Mouse (Mus musculus) liver, embryonic 12.5 days (tissue): ENCODE data around the gene Espn. TPM values are rescaled to one million over a fixed set of nuclear protein-coding genes. Genes with fewer than 3 reads are reported as not detected.

ENCODE experiments used
- ATAC-seq: fragments of 200-750 bp; cut with Nextera tagmentation; 2 replicates; pipeline ENCODE4 v1.8.0; 2017; ENCODE audit warnings: moderate number of reproducible peaks, mild to moderate bottlenecking, moderate library complexity
- H3K27ac ChIP-seq: fragments of 300-500 bp; sonication (generic); 2 replicates; pipeline ENCODE4 v1.5.1; 2016; ENCODE audit warnings: mild to moderate bottlenecking
- H3K27me3 ChIP-seq: fragments of 300-500 bp; sonication (generic); replicated peaks from 2 replicates; pipeline ENCODE4 v1.6.1; 2016; ENCODE audit warnings: mild to moderate bottlenecking, moderate library complexity
- H3K36me3 ChIP-seq: fragments of 300-500 bp; sonication (generic); 2 replicates; pipeline ENCODE4 v1.6.1; 2016; ENCODE audit warnings: mild to moderate bottlenecking, moderate library complexity
- H3K4me1 ChIP-seq: fragments of 300-500 bp; sonication (generic); 2 replicates; pipeline ENCODE4 v1.6.1; 2016
- H3K4me2 ChIP-seq: fragments of 300-500 bp; sonication (generic); 2 replicates; pipeline ENCODE4 v1.6.1; 2016; ENCODE audit warnings: mild to moderate bottlenecking, moderate library complexity
- H3K4me3 ChIP-seq: fragments of 300-500 bp; sonication (generic); 2 replicates; pipeline ENCODE4 v1.5.1; 2016; ENCODE audit warnings: mild to moderate bottlenecking, moderate library complexity
- H3K9ac ChIP-seq: fragments of 300-500 bp; sonication (generic); 2 replicates; pipeline ENCODE4 v1.6.1; 2016; ENCODE audit warnings: mild to moderate bottlenecking, moderate library complexity
- H3K9me3 ChIP-seq: fragments of 300-500 bp; sonication (generic); replicated peaks from 2 replicates; pipeline ENCODE4 v1.6.1; 2016; ENCODE audit warnings: mild to moderate bottlenecking, moderate library complexity
- WGBS: fragments of 180-500 bp; shearing (Covaris S2); methylation state at CpG from one replicate; pipeline ENCODE4 v1.1.7; 2016; ENCODE audit not compliant: insufficient replicate concordance; 5-methylcytosine and 5-hydroxymethylcytosine counted together
- polyA plus RNA-seq: library from polyadenylated mRNA; unstranded; fragments of >200 nt; fragmentation: Nextera tagmentation; extraction: Ambion mirVana; gene quantifications from 2 replicates; pipeline ENCODE4 v1.2.1, GENCODE M21; 2016

The Espn gene
- polyA plus RNA-seq, 1 experiment from 2014 or later: 2.6 TPM

- no peaks in the 10 kb centered on the region for H3K36me3 ChIP-seq
- no peak; the same call in 1 of the 2 replicates for ATAC-seq
- peaks cover 84% of the 10 kb centered on the region for H3K27me3 ChIP-seq
- peaks cover 25% of the 10 kb centered on the region for H3K4me1 ChIP-seq
- no peak overlapping the region for H3K9ac ChIP-seq
- H3K27ac ChIP-seq: no peak overlapping the region
- 3% methylated on average over 19 of the region's 19 CpGs for whole genome bisulfite sequencing
- H3K4me2 ChIP-seq: peak overlapping the region; percentile 72
- H3K9me3 ChIP-seq: no peaks in the 10 kb centered on the region
- peak overlapping the region; percentile 48 for H3K4me3 ChIP-seq
Measured at GRCm38 (mm10) chr4:152159285-152159678, 7.1 kb upstream of the Espn start.

- peak; percentile 34; the same call in 1 of the 2 replicates for ATAC-seq
- peak within 1 kb of the TSS; percentile 44 for H3K9ac ChIP-seq
- H3K27me3 ChIP-seq: peaks cover 83% of the 10 kb centered on the region
- H3K4me1 ChIP-seq: peaks cover 30% of the 10 kb centered on the region
- H3K9me3 ChIP-seq: no peaks in the 10 kb centered on the region
- H3K4me2 ChIP-seq: peak within 1 kb of the TSS; percentile 72
- peak within 1 kb of the TSS; percentile 48 for H3K4me3 ChIP-seq
- WGBS: 4% methylated on average over 35 of the region's 35 CpGs
- H3K27ac ChIP-seq: no peak within 1 kb of the TSS
- H3K36me3 ChIP-seq: no peaks in the 10 kb centered on the region
Measured at GRCm38 (mm10) chr4:152158585-152159284, 6.6 kb upstream of the Espn start, which contains the start of gene Hes2. Gene Hes2, plus strand, starts transcription at chr4:152158867.

- H3K4me3 ChIP-seq: peak overlapping the region; percentile 48
- H3K27ac ChIP-seq: no peak overlapping the region
- H3K4me1 ChIP-seq: peaks cover 38% of the 10 kb centered on the region
- 11% methylated on average over 21 of the region's 21 CpGs for WGBS
- H3K27me3 ChIP-seq: peaks cover 89% of the 10 kb centered on the region
- ATAC-seq: no peak
- no peaks in the 10 kb centered on the region for H3K9me3 ChIP-seq
- H3K9ac ChIP-seq: peak overlapping the region; percentile 44
- peak overlapping the region; percentile 72 for H3K4me2 ChIP-seq
- H3K36me3 ChIP-seq: no peaks in the 10 kb centered on the region
Measured at GRCm38 (mm10) chr4:152157779-152158584, 5.8 kb upstream of the Espn start.

GRCm38 (mm10) chr4:152155019-152155418 is 2.8 kb upstream of the Espn start:
- no peak overlapping the region for H3K9ac ChIP-seq
- peaks cover 65% of the 10 kb centered on the region for H3K4me1 ChIP-seq
- H3K9me3 ChIP-seq: no peaks in the 10 kb centered on the region
- no peak for ATAC-seq
- H3K36me3 ChIP-seq: no peaks in the 10 kb centered on the region
- no peak overlapping the region for H3K27ac ChIP-seq
- no peak overlapping the region for H3K4me2 ChIP-seq
- H3K27me3 ChIP-seq: peaks cover 89% of the 10 kb centered on the region
- WGBS: 57% methylated on average over 4 of the region's 4 CpGs
- H3K4me3 ChIP-seq: no peak overlapping the region

GRCm38 (mm10) chr4:152153771-152154177 is 1.6 kb upstream of the Espn start:
- peaks cover 89% of the 10 kb centered on the region for H3K27me3 ChIP-seq
- H3K9me3 ChIP-seq: no peaks in the 10 kb centered on the region
- peak overlapping the region; percentile 27; the same call in 1 of the 2 replicates for H3K4me3 ChIP-seq
- peak overlapping the region; percentile 55 for H3K4me2 ChIP-seq
- H3K9ac ChIP-seq: no peak overlapping the region
- H3K27ac ChIP-seq: no peak overlapping the region
- ATAC-seq: peak; percentile 27; the same call in 1 of the 2 replicates
- H3K36me3 ChIP-seq: no peaks in the 10 kb centered on the region
- H3K4me1 ChIP-seq: peaks cover 53% of the 10 kb centered on the region
- WGBS: 2% methylated on average over 23 of the region's 23 CpGs

- Histone ChIP-seq H3K4me3 (peak overlapping the region; percentile 56), H3K9ac (peak overlapping the region; percentile 44), H3K4me2 (peak overlapping the region; percentile 89), H3K9me3 (no peaks in the 10 kb centered on the region), H3K4me1 (peaks cover 42% of the 10 kb centered on the region), H3K27ac (no peak overlapping the region), H3K27me3 (peaks cover 91% of the 10 kb centered on the region), H3K36me3 (no peaks in the 10 kb centered on the region)
- peak; percentile 13; the same call in 1 of the 2 replicates for ATAC-seq
- WGBS: 15% methylated on average over 7 of the region's 7 CpGs
Measured at GRCm38 (mm10) chr4:152151451-152151965, 663 bp downstream of the Espn start.

- no peaks in the 10 kb centered on the region for H3K36me3 ChIP-seq
- peaks cover 94% of the 10 kb centered on the region for H3K27me3 ChIP-seq
- no peak overlapping the region for H3K9ac ChIP-seq
- no peaks in the 10 kb centered on the region for H3K9me3 ChIP-seq
- ATAC-seq: no peak
- peaks cover 45% of the 10 kb centered on the region for H3K4me1 ChIP-seq
- 36% methylated on average over 4 of the region's 4 CpGs for WGBS
- no peak overlapping the region for H3K4me2 ChIP-seq
- no peak overlapping the region for H3K27ac ChIP-seq
- no peak overlapping the region for H3K4me3 ChIP-seq
Measured at GRCm38 (mm10) chr4:152150546-152150945, 1.6 kb downstream of the Espn start.

GRCm38 (mm10) chr4:152146033-152146827 is 5.9 kb downstream of the Espn start:
- no peaks in the 10 kb centered on the region for H3K36me3 ChIP-seq
- no peak overlapping the region for H3K9ac ChIP-seq
- no peak overlapping the region for H3K4me3 ChIP-seq
- peaks cover 17% of the 10 kb centered on the region for H3K4me1 ChIP-seq
- no peak overlapping the region for H3K4me2 ChIP-seq
- H3K27ac ChIP-seq: no peak overlapping the region
- no peak for ATAC-seq
- peaks cover 80% of the 10 kb centered on the region for H3K27me3 ChIP-seq
- 59% methylated on average over 11 of the region's 11 CpGs for WGBS
- H3K9me3 ChIP-seq: no peaks in the 10 kb centered on the region

- Histone ChIP-seq H3K27ac (no peak overlapping the region), H3K9me3 (no peaks in the 10 kb centered on the region), H3K9ac (no peak overlapping the region), H3K27me3 (peaks cover 79% of the 10 kb centered on the region), H3K4me3 (no peak overlapping the region), H3K36me3 (no peaks in the 10 kb centered on the region), H3K4me1 (peaks cover 11% of the 10 kb centered on the region), H3K4me2 (no peak overlapping the region)
- no peak for ATAC-seq
- 44% methylated on average over 10 of the region's 10 CpGs for WGBS
Measured at GRCm38 (mm10) chr4:152145473-152145872, 6.7 kb downstream of the Espn start.

GRCm38 (mm10) chr4:152143632-152144031 is 8.5 kb downstream of the Espn start:
- H3K9ac ChIP-seq: no peak overlapping the region
- no peak overlapping the region for H3K4me2 ChIP-seq
- no peak for ATAC-seq
- no peak overlapping the region for H3K4me3 ChIP-seq
- H3K27ac ChIP-seq: no peak overlapping the region
- WGBS: 32% methylated on average over 1 of the region's 1 CpGs
- H3K4me1 ChIP-seq: peaks cover 14% of the 10 kb centered on the region
- H3K27me3 ChIP-seq: peaks cover 60% of the 10 kb centered on the region
- H3K36me3 ChIP-seq: no peaks in the 10 kb centered on the region
- H3K9me3 ChIP-seq: no peaks in the 10 kb centered on the region

GRCm38 (mm10) chr4:152141521-152142135 is 10.5 kb downstream of the Espn start:
- no peak overlapping the region for H3K4me3 ChIP-seq
- H3K4me1 ChIP-seq: peaks cover 21% of the 10 kb centered on the region
- no peaks in the 10 kb centered on the region for H3K9me3 ChIP-seq
- no peak for ATAC-seq
- H3K27me3 ChIP-seq: peaks cover 46% of the 10 kb centered on the region
- H3K27ac ChIP-seq: no peak overlapping the region
- no peak overlapping the region for H3K9ac ChIP-seq
- 67% methylated on average over 8 of the region's 8 CpGs for WGBS
- no peak overlapping the region for H3K4me2 ChIP-seq
- H3K36me3 ChIP-seq: no peaks in the 10 kb centered on the region
